Mouse (Mus musculus): ENCODE measurements around the gene Olfr1364.

GRCm38 (mm10) chr13:21559793-21560192 is 21.8 kb downstream of the Olfr1364 start, which contains the start of gene Olfr1535:
- TF ChIP-seq CTCF (IDR thresholded peaks at IDR 0.05; ENCODE audit: control insufficient read depth, insufficient read depth, insufficient replicate concordance, low read depth, low read length) (no peak), POLR2A (IDR thresholded peaks at IDR 0.05; ENCODE audit: control insufficient read depth, low read depth, low read length) (no peak)

Measured in testis, adult 2 months (tissue).